Mouse (Mus musculus) leukemia stem cell, adult 10-12 weeks (primary cell): ENCODE measurements around the gene Gm17175. TPM values are rescaled to one million over a fixed set of nuclear protein-coding genes. Genes with fewer than 3 reads are reported as not detected.

Experiments used
- polyA plus RNA-seq: library from polyadenylated mRNA; stranded (reverse); fragments of >175 nt; gene quantifications from 2 replicates; pipeline ENCODE4 v1.2.3, GENCODE M21; 2012; ENCODE audit warnings: low replicate concordance

The Gm17175 gene
- not detected in 2 replicates for polyA plus RNA-seq

DNA sequence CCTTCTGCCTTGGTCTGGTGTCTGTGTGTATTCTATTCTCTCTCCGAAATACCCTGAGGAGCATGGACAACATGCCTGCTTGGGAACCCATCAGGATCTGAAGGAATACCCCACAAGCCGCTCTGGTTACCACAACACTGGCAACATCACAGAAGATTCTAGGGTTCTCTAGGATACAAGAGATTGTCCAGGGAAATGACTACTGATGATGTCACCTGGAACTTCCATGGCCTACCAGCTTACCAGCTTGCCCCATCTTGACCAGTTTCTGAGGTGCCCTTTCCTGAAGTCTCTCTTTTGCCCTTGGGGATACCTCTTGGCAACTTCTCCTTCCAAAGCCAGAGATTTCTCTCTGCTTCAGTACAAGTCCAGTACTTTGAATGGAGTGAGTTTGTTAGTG lies at the start of gene Gm17175:
Gene Gm17175 (minus strand): TSS at position 101 of the 400 bp plus-strand sequence.

GRCm38 (mm10) chr14:51611210-51611609 lies 37.3 kb upstream of the Gm17175 start, which contains the start of gene Gm17078:
TSS of gene Gm17078 (minus strand) at chr14:51611310.

GRCm38 (mm10) chr14:51592039-51592438 lies 18.2 kb upstream of the Gm17175 start, which contains the start of gene Gm17174:
TSS of gene Gm17174 (minus strand) at chr14:51592139.

DNA sequence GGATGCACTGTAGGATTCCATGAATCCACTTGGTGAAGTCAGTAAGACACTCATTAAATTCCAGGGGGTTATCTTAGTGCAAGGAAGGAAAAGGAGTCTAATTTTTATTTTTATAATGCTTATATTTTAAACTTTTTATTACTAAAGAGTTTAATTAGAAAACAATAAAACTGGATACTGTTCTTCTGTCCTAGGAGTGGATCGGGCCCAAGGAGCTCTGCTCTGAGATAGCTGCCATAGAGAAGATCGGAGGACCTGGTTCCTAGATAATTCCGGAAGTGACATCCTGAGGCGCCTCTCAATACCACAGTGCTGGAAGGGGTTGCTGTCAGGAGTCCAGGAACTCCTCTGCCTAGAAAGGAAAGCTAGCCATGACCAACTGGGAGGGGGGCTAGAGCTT lies 21.4 kb downstream of the Gm17175 start, which contains the start of gene Gm5622:
Gene Gm5622 (plus strand): TSS at position 301 of the 400 bp plus-strand sequence.

Other genes starting within 250 kb of the Gm17175 start
- not detected in 2 replicates for gene Gm7247, start 212.3 kb downstream of the Gm17175 start, polyA plus RNA-seq
- not detected in 2 replicates for gene Vmn2r88, start 163.2 kb downstream of the Gm17175 start, polyA plus RNA-seq
- gene Vmn2r89, start 122.2 kb downstream of the Gm17175 start, polyA plus RNA-seq: 0.05 TPM in 1 of 2 replicates, not detected in the other
- gene Gm5622, start 21.3 kb downstream of the Gm17175 start, polyA plus RNA-seq: not detected in 2 replicates
- gene Gm17174, start 18.1 kb upstream of the Gm17175 start, polyA plus RNA-seq: not detected in 2 replicates
- not detected in 2 replicates for gene Gm17078, start 37.2 kb upstream of the Gm17175 start, polyA plus RNA-seq
- gene Gm4181, start 61.6 kb upstream of the Gm17175 start, polyA plus RNA-seq: not detected in 2 replicates
- not detected in 2 replicates for gene Gm17079, start 121.4 kb upstream of the Gm17175 start, polyA plus RNA-seq
- not detected in 2 replicates for gene Gm5800, start 143.1 kb upstream of the Gm17175 start, polyA plus RNA-seq
- gene Ang4, start 199.5 kb upstream of the Gm17175 start, polyA plus RNA-seq: not detected in 2 replicates
- gene AY358078, start 226.0 kb upstream of the Gm17175 start, polyA plus RNA-seq: not detected in 2 replicates